Mouse (Mus musculus): ENCODE measurements around the gene Itpripl2.

Itpripl2 gene

DNA sequence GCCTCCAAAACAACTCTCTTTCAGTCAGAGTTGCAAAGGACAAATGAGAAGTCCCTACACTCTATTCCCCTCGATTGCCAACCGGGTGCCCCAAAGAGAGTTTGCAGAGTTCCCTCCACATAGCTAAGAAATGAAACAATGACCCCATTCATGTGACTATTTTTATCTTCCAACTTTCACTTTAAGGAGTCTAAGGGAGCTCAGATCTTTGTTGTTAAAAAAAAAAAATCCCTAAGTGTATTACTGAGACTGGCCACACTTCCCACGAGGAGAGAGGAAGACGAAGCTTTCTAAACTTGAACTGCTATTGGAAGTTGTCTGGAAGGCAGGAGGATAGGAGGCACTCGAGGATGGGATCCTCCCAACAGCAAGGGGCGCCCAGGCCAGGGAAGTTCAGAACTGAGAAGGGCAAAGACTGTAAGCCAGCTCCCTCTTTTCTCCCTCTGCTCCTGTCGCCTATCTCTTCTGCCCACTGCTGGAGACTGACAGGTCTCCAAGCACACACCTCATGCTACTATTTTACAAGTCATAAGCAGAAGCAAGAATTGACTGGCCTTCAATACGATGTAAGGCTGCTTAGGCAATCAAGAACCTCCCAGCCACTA, 3.6 kb downstream of the Itpripl2 start:
- no peak for DNase-seq (ENCODE audit: low read depth)

DNA sequence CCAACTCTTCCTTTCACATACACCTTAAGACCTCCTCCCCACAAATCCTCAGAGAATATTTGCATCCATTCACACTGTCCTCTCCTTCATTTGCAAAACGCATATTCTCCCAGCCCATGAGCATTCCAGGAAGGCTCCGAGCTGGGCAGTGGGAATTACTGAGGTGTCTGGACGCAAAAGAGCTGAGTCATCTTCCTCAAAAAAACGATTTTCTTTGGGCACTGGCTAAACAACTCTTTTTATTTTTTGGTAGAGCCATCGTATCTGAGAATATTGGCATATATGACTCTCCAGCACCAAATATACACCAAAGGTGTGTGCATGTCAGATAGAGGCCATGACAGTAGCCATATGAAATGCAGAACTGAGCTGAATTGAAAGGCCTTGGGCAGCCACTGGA, 4.9 kb downstream of the Itpripl2 start:
- DNase-seq (ENCODE audit: low read depth): no peak

DNA sequence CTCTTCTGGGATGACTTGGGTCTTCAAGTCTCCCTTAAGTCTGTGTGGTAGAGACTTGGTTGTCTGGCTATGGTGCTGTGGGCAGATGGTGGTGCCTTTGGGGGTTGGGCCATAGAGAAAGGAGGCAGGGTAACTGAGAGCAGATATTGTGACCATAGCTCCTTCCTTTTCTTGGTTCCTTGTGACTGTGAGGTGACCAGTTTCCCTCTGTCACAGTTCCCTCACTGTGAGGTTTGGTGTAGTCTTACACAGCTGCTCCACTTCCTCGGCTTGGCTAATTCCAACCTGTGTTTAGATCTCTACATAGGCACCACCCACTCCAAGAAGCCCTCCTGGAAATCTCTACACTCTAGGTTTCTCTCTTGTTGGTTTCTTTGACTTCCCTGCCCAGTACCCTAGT, 7.8 kb downstream of the Itpripl2 start:
- DNase-seq (ENCODE audit: low read depth): no peak

DNA sequence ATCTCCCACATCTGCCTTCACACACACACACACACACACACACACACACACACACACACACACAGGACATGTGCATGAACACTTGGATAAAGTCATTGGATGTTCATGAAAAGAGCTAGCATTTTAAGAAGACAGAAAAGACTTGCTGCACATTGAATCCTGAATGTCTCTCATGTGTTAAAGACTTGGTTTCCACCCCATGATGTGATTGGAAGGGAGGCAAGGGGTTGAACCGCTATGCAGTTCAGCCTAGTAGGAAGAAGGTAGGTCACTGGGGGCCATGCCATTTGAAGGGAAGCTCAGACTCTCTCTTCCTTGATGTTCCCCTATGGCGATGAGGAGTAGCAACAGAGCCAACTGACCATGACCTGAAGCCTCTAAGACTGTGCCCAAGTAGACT, 9.8 kb downstream of the Itpripl2 start:
- DNase-seq (ENCODE audit: low read depth): no peak

DNA sequence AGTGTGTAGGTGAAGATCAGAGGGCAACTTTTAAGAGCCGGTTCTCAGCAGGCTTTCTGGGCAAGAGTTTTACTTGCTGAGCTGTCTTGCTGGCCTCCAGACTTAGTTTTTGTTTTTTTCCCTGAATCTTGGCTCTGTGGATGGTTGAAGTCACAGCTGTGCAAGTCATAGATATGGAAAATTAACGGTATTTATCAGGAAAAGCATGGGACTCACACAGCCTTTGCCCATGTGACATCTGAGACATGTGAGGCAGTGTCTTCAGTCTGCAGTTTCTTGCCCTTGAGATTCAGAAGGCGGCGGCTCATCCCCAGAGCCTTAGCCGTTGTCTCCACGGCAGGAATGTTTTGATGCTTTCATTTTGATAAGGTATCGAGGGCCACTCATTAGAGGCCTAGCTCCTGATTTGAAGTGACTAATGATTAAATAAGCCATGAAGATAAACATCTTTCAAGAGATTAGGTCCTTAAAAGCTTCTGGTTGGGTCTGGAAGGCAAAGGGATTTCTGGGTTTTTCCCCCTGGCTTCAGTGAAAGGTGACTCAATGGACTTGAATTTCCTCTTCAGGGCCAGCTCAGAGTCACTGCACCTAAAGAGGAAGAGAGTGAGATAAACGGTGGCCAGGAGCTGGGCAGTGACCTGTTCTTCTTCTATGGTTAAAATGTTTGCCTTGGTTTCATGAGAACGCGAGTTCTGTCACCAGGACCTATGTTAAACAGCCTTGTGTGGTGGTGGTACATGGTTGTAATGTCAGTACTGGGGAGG, 10.5 kb downstream of the Itpripl2 start:
- DNase-seq (ENCODE audit: low read depth): no peak

- DNase-seq (ENCODE audit: low read depth): no peak
Measured at GRCm38 (mm10) chr7:118480160-118480709, 11.5 kb downstream of the Itpripl2 start.

DNA sequence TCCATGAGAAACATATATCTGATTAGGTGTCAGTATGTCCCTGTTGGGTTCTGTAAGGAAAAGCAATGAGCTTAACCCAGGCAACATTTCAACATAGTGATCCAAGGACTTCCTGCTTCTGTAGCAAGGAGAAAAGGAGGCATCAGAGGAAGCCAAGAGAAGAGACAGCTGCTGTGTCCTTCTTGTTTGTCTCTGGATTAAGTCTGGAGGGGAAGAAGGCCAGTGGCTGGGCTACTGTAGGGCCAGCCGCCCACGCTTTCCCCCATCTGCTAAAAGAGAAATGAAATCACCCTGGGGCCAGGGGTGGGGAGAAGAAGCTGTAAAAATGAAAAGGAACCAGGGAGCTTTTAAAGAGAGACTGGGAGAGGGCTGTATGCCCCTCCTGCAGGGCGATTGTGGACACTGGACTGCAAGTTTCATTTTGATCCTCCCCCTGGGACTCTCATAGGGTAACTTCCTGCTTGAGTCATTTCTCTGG, 12.9 kb downstream of the Itpripl2 start:
- no peak for DNase-seq (ENCODE audit: low read depth)

DNA sequence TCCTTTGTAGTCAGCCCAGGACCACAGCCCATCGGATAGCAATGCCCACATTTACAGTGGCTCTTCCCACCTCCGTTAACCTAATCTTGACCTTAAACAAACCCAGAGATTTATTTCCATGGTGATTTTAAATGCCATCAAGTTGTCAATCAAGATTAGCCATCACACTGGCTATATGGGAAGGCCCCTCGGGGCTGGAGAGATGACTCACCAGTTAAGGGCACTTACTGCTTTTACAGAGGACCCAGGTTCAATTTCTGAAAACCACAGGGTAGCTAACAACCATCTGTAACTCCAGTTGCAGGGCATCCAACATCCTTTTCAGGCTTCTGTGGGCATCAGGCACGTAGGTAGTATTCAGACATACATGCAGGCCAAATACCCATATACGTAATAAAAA, 15.3 kb downstream of the Itpripl2 start:
- DNase-seq (ENCODE audit: low read depth): no peak

- no peak for DNase-seq (ENCODE audit: low read depth)
Measured at GRCm38 (mm10) chr7:118475008-118475705, 16.6 kb downstream of the Itpripl2 start.

DNA sequence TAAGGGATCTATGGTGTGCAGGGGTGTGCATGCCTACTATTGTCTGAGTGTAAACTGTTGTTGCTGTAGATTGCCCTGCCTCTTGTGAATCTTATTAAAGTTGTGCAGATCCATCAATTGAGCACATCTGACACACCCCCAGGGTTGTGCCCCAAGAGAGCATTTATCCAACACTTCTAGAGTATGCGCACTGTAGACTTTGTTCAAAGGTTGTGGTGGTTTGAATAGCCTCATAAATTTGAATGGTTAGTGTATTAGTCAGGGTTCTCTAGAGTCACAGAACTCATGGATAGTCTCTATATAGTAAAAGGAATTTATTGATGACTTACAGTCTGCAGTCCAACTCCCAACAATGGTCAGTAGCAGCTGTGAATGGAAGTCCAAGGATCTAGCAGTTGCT, 18.9 kb downstream of the Itpripl2 start:
- no peak for DNase-seq (ENCODE audit: low read depth)

GRCm38 (mm10) chr7:118468060-118468459, 23.7 kb downstream of the Itpripl2 start:
- DNase-seq (ENCODE audit: low read depth): no peak

- no peak for DNase-seq (ENCODE audit: low read depth)
Measured at GRCm38 (mm10) chr7:118464432-118464831, 27.3 kb downstream of the Itpripl2 start.

- DNase-seq (ENCODE audit: low read depth): no peak
Measured at GRCm38 (mm10) chr7:118462818-118463762, 28.7 kb downstream of the Itpripl2 start.

DNA sequence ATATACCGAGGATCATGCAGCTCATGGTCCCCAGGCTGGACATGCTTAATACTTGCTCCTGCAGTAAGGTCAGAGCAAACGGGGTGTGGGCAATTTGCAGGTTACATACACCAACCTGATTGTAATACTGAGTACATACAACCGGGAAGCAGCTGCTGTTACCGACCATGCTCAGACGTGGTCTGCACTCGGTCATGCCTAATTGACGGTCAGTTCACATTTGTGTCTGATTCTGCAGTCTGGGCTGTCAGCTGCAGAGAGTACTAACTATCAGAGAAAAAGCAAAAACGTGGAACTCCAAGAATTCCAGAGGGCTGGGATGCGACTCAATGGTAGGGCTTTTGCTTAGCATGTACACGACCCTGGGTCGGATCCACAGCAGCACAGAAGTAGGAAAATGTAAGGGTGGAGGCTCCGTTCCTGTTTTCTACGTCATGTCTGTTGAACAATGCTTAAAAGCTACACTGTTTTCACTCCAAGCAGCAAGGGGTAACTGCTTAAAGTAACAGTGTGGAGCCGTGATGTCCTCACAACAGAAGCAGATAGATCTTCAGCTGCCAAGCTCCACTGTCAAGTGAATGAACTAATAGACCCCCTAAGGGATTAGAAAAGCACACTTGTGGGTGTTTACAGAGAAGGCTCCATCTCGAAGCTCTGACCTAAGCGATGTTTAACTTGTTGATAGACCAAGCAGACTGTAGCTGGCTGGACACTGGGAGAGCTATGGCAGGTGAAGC, 30.2 kb downstream of the Itpripl2 start:
- no peak for DNase-seq (ENCODE audit: low read depth)

DNA sequence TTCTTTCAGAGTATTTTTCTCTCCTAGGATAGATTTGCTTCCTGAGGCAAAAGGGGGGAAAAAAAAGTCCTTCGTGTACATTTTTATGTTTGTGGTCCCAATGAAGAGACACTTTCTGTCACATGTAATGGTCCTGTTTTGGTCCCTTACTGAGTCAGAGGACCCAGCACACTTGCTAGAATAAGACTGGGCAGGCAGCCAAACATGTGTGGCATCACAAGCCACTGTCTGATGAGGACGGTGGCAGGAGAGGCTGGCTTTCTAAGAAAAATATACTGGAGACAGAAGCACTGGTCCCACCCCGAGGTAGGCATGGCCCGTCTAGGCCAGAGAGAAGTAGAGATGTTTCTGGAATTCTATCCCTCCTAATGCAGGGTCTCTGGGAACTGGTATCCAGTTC, 38.1 kb downstream of the Itpripl2 start:
- DNase-seq (ENCODE audit: low read depth): no peak

- no peak for DNase-seq (ENCODE audit: low read depth)
Measured at GRCm38 (mm10) chr7:118452940-118453339, 38.8 kb downstream of the Itpripl2 start.

DNA sequence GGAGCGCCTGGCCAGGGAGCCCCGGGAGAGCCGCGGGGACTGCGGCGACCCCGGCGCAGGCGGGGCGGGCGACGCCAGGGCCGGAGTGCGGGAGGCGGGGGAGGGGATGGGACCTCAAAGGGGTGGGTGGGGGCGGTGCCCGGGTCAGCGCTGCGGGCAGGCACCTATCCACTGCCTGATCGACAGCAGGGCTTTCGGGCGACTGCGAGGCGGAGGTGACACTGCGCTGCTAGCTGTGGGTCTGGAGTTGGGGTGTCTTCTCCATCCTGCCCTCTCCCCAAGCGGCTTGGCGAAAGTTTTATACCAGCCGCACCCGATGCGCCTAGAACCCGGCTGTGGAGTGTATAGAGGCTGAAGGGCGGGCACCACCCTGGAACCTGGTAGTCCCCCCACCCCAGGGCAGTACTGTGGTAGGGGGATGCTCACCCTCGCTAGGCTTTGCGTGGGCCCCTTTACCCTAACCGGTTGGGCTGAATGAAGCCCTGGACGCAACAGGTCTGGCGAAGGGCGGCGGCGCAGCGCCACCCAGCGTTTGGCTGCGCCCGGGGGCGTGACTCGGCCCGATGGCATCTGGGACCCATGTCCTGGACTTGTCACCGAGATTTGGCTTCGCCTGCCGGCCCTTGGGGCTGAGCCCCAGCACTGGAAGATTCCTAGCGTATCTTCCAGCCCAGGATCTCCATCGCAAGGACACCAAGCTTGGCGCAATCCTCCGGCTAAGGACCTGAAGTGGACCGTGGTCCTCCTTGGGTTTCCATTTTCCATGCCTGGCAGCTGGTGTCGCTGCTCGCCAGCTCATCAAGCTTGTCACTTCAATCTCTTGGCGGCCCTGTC, 43.4 kb downstream of the Itpripl2 start, which contains the start of gene Syt17:
Gene Syt17, minus strand, starts transcription at position 89 of the 834 bp plus-strand sequence.
- DNase-seq (ENCODE audit: low read depth): no peak

DNA sequence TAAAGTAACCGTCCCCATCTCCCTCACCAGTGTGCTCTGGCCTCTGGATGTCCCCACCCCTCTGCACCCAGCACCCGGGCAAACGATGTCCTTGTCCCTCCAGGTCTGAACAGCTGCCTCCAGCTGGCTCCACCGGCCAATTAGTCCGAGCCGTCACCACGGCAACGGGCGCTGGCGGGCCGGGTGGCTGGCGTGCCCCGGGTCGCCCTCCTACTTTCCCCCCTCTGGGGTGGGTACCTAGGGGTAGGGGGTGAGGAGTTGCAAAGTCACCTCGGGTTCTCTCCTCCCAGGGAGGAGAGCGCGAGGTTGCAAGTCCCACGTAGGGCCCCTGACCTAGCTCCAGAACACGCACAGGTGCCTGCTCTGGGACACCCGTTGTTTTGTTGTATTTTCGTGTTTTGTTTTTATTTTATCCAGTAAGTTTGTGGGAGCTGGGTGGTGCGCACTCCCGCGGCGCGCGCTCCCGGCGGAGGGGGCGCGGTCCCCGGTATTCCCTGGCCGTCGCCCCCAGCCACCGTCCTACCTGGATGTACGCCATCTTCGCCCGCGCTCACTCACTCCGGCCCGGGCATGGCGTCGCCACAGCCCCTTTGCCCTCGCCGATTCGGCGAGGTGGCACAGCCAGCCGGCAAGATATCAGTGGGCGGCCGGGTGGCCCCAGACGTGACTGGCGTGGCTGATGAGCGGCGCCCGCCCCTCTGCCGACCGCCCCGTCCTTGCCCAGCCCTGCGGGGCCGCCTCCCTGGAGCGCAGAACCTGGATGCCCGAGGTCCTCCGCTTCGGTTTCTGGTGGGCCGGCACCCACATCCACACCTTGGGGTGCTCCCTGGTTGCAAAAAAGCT, 44.3 kb downstream of the Itpripl2 start:
- no peak for DNase-seq (ENCODE audit: low read depth)

- no peak for DNase-seq (ENCODE audit: low read depth)
Measured at GRCm38 (mm10) chr7:118443895-118444485, 47.8 kb downstream of the Itpripl2 start.

Data from naive thymus-derived CD4-positive, alpha-beta T cell, adult 2 months (primary cell).